Mouse (Mus musculus) bone marrow, adult 2 months (tissue): ENCODE data around the gene Zic1.

Experiments used
- CTCF ChIP-seq: fragments of 200-500 bp; IDR thresholded peaks from 2 replicates; pipeline ENCODE4 v1.5.1; 2011; ENCODE audit warnings: low read length, control low read depth; ENCODE audit not compliant: control insufficient read depth, insufficient read depth
- POLR2A ChIP-seq: fragments of 200-500 bp; IDR thresholded peaks from 2 replicates; pipeline ENCODE4 v1.6.1; 2011; ENCODE audit warnings: low read depth, mild to moderate bottlenecking, control low read depth, low read length, borderline replicate concordance; ENCODE audit not compliant: control insufficient read depth

DNA sequence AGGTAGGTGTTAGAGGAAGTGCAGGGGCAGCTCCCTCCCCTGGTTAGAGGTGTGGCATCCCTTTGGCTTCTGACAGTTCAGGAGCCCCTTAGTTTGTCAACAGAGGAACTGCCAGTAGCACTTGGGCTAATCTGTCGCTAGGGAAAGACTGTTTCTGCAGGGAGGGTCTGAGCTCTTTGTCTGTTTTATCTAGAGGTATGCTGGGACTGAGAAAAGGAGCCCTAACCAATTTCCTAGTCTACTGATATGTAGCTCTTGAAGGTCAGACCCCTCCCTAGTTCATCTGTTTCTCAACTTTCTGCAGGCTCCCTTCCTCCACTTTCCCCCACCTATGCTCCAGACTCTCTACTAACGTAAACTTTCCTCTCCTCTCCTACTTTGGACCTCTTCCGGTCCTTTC, 44.2 kb upstream of the Zic1 start:
- TF ChIP-seq CTCF (no peak), POLR2A (no peak)
